Mouse (Mus musculus) testis, adult 2 months (tissue): ENCODE data around the gene Glrb.

Source experiments
- CTCF ChIP-seq: fragments of 200-500 bp; IDR thresholded peaks from 2 replicates; pipeline ENCODE4 v1.5.1; 2012; ENCODE audit warnings: low read depth, mild to moderate bottlenecking, inconsistent platforms, low read length, moderate library complexity; ENCODE audit not compliant: control insufficient read depth, insufficient read depth, insufficient replicate concordance
- POLR2A ChIP-seq: fragments of 200-500 bp; IDR thresholded peaks from 2 replicates; pipeline ENCODE4 v1.6.1; 2012; ENCODE audit warnings: low read depth, mild to moderate bottlenecking, inconsistent platforms, low read length, moderate library complexity; ENCODE audit not compliant: control insufficient read depth

GRCm38 (mm10) chr3:80818619-80819018 is 94.8 kb downstream of the Glrb start:
- no peak for TF ChIP-seq CTCF
- no peak for TF ChIP-seq POLR2A
